Mouse (Mus musculus) G1E-ER4 (cell line): Measurements from ENCODE around the gene Nbea. TPM values are rescaled to one million over a fixed set of nuclear protein-coding genes. Genes with fewer than 3 reads are reported as not detected.

Experiments used
- GATA1 ChIP-seq: IDR thresholded peaks from one replicate; pipeline ENCODE4 v1.8.0; 2012; ENCODE audit warnings: low read length, inconsistent platforms
- polyA plus RNA-seq: library from polyadenylated mRNA; stranded (reverse); fragments of >175 nt; gene quantifications from 2 replicates; pipeline ENCODE4 v1.2.3, GENCODE M21; 2012

Nbea gene
- polyA plus RNA-seq, 1 experiment, result not detected

GRCm38 (mm10) chr3:55889227-55889626 lies 294.3 kb downstream of the Nbea start:
- TF ChIP-seq GATA1, result no peak

- no peak for TF ChIP-seq GATA1
Measured at GRCm38 (mm10) chr3:55887829-55888210, 295.7 kb downstream of the Nbea start.

GRCm38 (mm10) chr3:55887193-55887828 lies 296.2 kb downstream of the Nbea start:
- no peak for TF ChIP-seq GATA1

- no peak for TF ChIP-seq GATA1
Measured at GRCm38 (mm10) chr3:55872944-55873924, 310.3 kb downstream of the Nbea start.

- no peak for TF ChIP-seq GATA1
Measured at GRCm38 (mm10) chr3:55852488-55852887, 331.0 kb downstream of the Nbea start.

- no peak for TF ChIP-seq GATA1
Measured at GRCm38 (mm10) chr3:55847115-55847514, 336.4 kb downstream of the Nbea start.

GRCm38 (mm10) chr3:55837188-55837587 lies 346.3 kb downstream of the Nbea start:
- TF ChIP-seq GATA1, result no peak

- no peak for TF ChIP-seq GATA1
Measured at GRCm38 (mm10) chr3:55835207-55835606, 348.3 kb downstream of the Nbea start.

- no peak for TF ChIP-seq GATA1
Measured at GRCm38 (mm10) chr3:55830226-55830625, 353.3 kb downstream of the Nbea start.

GRCm38 (mm10) chr3:55828481-55829256 lies 354.8 kb downstream of the Nbea start:
- no peak for TF ChIP-seq GATA1

GRCm38 (mm10) chr3:55824864-55825263 lies 358.6 kb downstream of the Nbea start:
- no peak for TF ChIP-seq GATA1

- no peak for TF ChIP-seq GATA1
Measured at GRCm38 (mm10) chr3:55819598-55819997, 363.9 kb downstream of the Nbea start.

GRCm38 (mm10) chr3:55818082-55818481 lies 365.4 kb downstream of the Nbea start:
- no peak for TF ChIP-seq GATA1

- TF ChIP-seq GATA1, result no peak
Measured at GRCm38 (mm10) chr3:55816638-55817375, 366.7 kb downstream of the Nbea start.

GRCm38 (mm10) chr3:55816096-55816495 lies 367.4 kb downstream of the Nbea start:
- no peak for TF ChIP-seq GATA1
